Mouse (Mus musculus) myocyte (in vitro differentiated cells): ENCODE measurements around the gene Tbrg4. TPM values are rescaled to one million over a fixed set of nuclear protein-coding genes. Genes with fewer than 3 reads are reported as not detected.
A peak's percentile ranks its signal among the peaks of the same experiment; 100 is the strongest.

Experiments used
- H3K27me3 ChIP-seq: one replicate; pipeline ENCODE4 v1.6.1; 2011; ENCODE audit not compliant: control insufficient read depth, insufficient read depth, insufficient read length
- H3K36me3 ChIP-seq: one replicate; pipeline ENCODE4 v1.6.1; 2011; ENCODE audit not compliant: control insufficient read depth, insufficient read depth
- H3K4me2 ChIP-seq: one replicate; pipeline ENCODE4 v1.6.1; 2011; ENCODE audit warnings: low read depth, control low read depth
- H3K4me3 ChIP-seq: one replicate; pipeline ENCODE4 v1.5.1; 2011; ENCODE audit warnings: mild to moderate bottlenecking, control low read depth, moderate library complexity
- H3K79me2 ChIP-seq: one replicate; pipeline ENCODE4 v1.6.1; 2011; ENCODE audit not compliant: control insufficient read depth, insufficient read depth
- H3ac ChIP-seq: one replicate; pipeline ENCODE4 v1.6.1; 2011; ENCODE audit not compliant: control insufficient read depth, insufficient read length
- CEBPB ChIP-seq: IDR thresholded peaks from 2 replicates; pipeline ENCODE4 v1.6.1; 2011; ENCODE audit warnings: mild to moderate bottlenecking, moderate library complexity; ENCODE audit not compliant: poor library complexity, insufficient read depth, severe bottlenecking
- E2F4 ChIP-seq: IDR thresholded peaks from one replicate; pipeline ENCODE4 v1.6.1; 2011; ENCODE audit warnings: mild to moderate bottlenecking, control low read depth, moderate library complexity; ENCODE audit not compliant: insufficient read depth
- MAX ChIP-seq: IDR thresholded peaks from one replicate; pipeline ENCODE4 v1.6.1; 2011; ENCODE audit warnings: low read depth, mild to moderate bottlenecking, control low read depth
- MYOD1 ChIP-seq, 3 experiments: IDR thresholded peaks; one replicate each; pipeline ENCODE4 v1.6.1; 2011; ENCODE audit warnings: control low read depth in 2 of 3, low read depth in 2 of 3, mild to moderate bottlenecking in 2 of 3, moderate library complexity in 1 of 3; ENCODE audit not compliant: insufficient read length in 2 of 3, control insufficient read depth in 1 of 3
- MYOG ChIP-seq, 3 experiments: IDR thresholded peaks; one replicate each; pipeline ENCODE4 v1.6.1; 2011; ENCODE audit warnings: control low read depth in 2 of 3, low read depth in 2 of 3, mild to moderate bottlenecking in 2 of 3; ENCODE audit not compliant: insufficient read length in 2 of 3, control insufficient read depth in 1 of 3, insufficient read depth in 1 of 3
- POLR2A ChIP-seq: IDR thresholded peaks from one replicate; pipeline ENCODE4 v1.6.1; 2011; ENCODE audit warnings: low read depth, mild to moderate bottlenecking, control low read depth, moderate library complexity; ENCODE audit not compliant: insufficient read length
- POLR2AphosphoS2 ChIP-seq: IDR thresholded peaks from one replicate; pipeline ENCODE4 v1.6.1; 2011; ENCODE audit warnings: low read depth, control low read depth; ENCODE audit not compliant: insufficient read length
- REST ChIP-seq: IDR thresholded peaks from one replicate; pipeline ENCODE4 v1.6.1; 2011; ENCODE audit warnings: mild to moderate bottlenecking, control low read depth, moderate library complexity; ENCODE audit not compliant: insufficient read depth, insufficient read length
- SRF ChIP-seq: IDR thresholded peaks from one replicate; pipeline ENCODE4 v1.6.1; 2011; ENCODE audit warnings: low read depth; ENCODE audit not compliant: control insufficient read depth, insufficient read length
- TCF12 ChIP-seq: IDR thresholded peaks from one replicate; pipeline ENCODE4 v1.6.1; 2011; ENCODE audit warnings: mild to moderate bottlenecking, control low read depth; ENCODE audit not compliant: poor library complexity, insufficient read depth, severe bottlenecking
- TCF3 ChIP-seq: IDR thresholded peaks from one replicate; pipeline ENCODE4 v1.6.1; 2011; ENCODE audit warnings: low read depth, control low read depth; ENCODE audit not compliant: insufficient read length
- USF1 ChIP-seq: IDR thresholded peaks from one replicate; pipeline ENCODE4 v1.6.1; 2011; ENCODE audit warnings: low read depth, mild to moderate bottlenecking, control low read depth, moderate library complexity
- polyA plus RNA-seq: library from polyadenylated mRNA; unstranded; fragments of >200 nt; fragmentation: generic; extraction: Trizol; gene quantifications from one replicate; pipeline ENCODE4 v1.2.1, GENCODE M21; 2012; ENCODE audit warnings: missing spikeins

Tbrg4 gene
- polyA plus RNA-seq, 1 experiment, result 71.7 TPM

GRCm38 (mm10) chr11:6601649-6602480 lies 24.0 kb downstream of the Tbrg4 start:
- H3K4me3 ChIP-seq, result no peak overlapping the region
- H3K27me3 ChIP-seq, result no peaks in the 10 kb centered on the region

GRCm38 (mm10) chr11:6600284-6600944 lies 25.5 kb downstream of the Tbrg4 start:
- Histone ChIP-seq H3K79me2 (no peaks in the 10 kb centered on the region), H3K27me3 (no peaks in the 10 kb centered on the region), H3K36me3 (peaks cover 8% of the 10 kb centered on the region), H3ac (no peak overlapping the region), H3K4me3 (no peak overlapping the region), H3K4me2 (no peak overlapping the region)
- TF ChIP-seq SRF, result no peak
- no peak for TF ChIP-seq MAX
- peak; percentile 53 for TF ChIP-seq POLR2AphosphoS2
- no peak for TF ChIP-seq POLR2A
- TF ChIP-seq REST, result peak; percentile 41
- TF ChIP-seq CEBPB, result no peak

More at GRCm38 (mm10) chr11:6601649-6602480, 24.0 kb downstream of the Tbrg4 start:
- H3K79me2 ChIP-seq, result no peaks in the 10 kb centered on the region
- no peak overlapping the region for H3ac ChIP-seq
- no peaks in the 10 kb centered on the region for H3K36me3 ChIP-seq
- TF ChIP-seq REST (no peak), POLR2AphosphoS2 (peak; percentile 83), MYOD1 (IDR thresholded peaks at IDR 0.05; ENCODE audit: control insufficient read depth in 1 of 3, insufficient read length in 2 of 3, low read depth in 2 of 3) (no peak), E2F4 (no peak), MYOG (IDR thresholded peaks at IDR 0.05; ENCODE audit: control insufficient read depth in 1 of 3, insufficient read depth in 1 of 3, insufficient read length in 2 of 3, low read depth in 2 of 3) (no peak), SRF (no peak)
- no peak overlapping the region for H3K4me2 ChIP-seq

- TF ChIP-seq POLR2A, result no peak
- no peak for TF ChIP-seq TCF12
- no peak for TF ChIP-seq REST
- TF ChIP-seq MYOD1 (IDR thresholded peaks at IDR 0.05; ENCODE audit: control insufficient read depth in 1 of 3, insufficient read length in 2 of 3, low read depth in 2 of 3), result no peak
- no peak for TF ChIP-seq USF1
- no peak for TF ChIP-seq SRF
- TF ChIP-seq POLR2AphosphoS2, result peak; percentile 75
- Histone ChIP-seq H3ac (no peak overlapping the region), H3K79me2 (no peaks in the 10 kb centered on the region), H3K27me3 (no peaks in the 10 kb centered on the region), H3K4me2 (no peak overlapping the region), H3K4me3 (no peak overlapping the region), H3K36me3 (peaks cover 14% of the 10 kb centered on the region)
Observed at GRCm38 (mm10) chr11:6599831-6600230, 26.0 kb downstream of the Tbrg4 start.

- H3K36me3 ChIP-seq, result peaks cover 14% of the 10 kb centered on the region
- TF ChIP-seq REST, result no peak
- TF ChIP-seq CEBPB, result no peak
- no peak for TF ChIP-seq MYOD1 (IDR thresholded peaks at IDR 0.05; ENCODE audit: control insufficient read depth in 1 of 3, insufficient read length in 2 of 3, low read depth in 2 of 3)
- TF ChIP-seq E2F4, result no peak
- no peak for TF ChIP-seq MYOG (IDR thresholded peaks at IDR 0.05; ENCODE audit: control insufficient read depth in 1 of 3, insufficient read depth in 1 of 3, insufficient read length in 2 of 3, low read depth in 2 of 3)
- no peak for TF ChIP-seq TCF3
- no peak for TF ChIP-seq SRF
- TF ChIP-seq MAX, result no peak
- no peak for TF ChIP-seq POLR2AphosphoS2
- TF ChIP-seq USF1, result no peak
- H3ac ChIP-seq, result no peak overlapping the region
- H3K79me2 ChIP-seq, result no peaks in the 10 kb centered on the region
- no peak overlapping the region for H3K4me3 ChIP-seq
- H3K4me2 ChIP-seq, result no peak overlapping the region
- no peaks in the 10 kb centered on the region for H3K27me3 ChIP-seq
Observed at GRCm38 (mm10) chr11:6599011-6599681, 26.7 kb downstream of the Tbrg4 start.
